Mouse (Mus musculus): ENCODE measurements around the gene Bmp8b.
"Not testable (repeated sequence)": the region's sequence is repeated elsewhere in the genome, so short reads cannot be mapped to it uniquely, and the experiment has no call there.

- not testable (repeated sequence) for TF ChIP-seq EP300 (optimal IDR thresholded peaks at IDR 0.05); CTCF (IDR thresholded peaks at IDR 0.05; ENCODE audit: low read depth)
Measured at GRCm38 (mm10) chr4:123116640-123117039, 11.7 kb downstream of the Bmp8b start.

Data from stomach, postnatal 0 days (tissue).